Mouse (Mus musculus): ENCODE results near the gene Mdfic. TPM values are rescaled to one million over a fixed set of nuclear protein-coding genes. Genes with fewer than 3 reads are reported as not detected.

Mdfic gene
- polyA plus RNA-seq, 1 experiment from 2014 or later, result 6.3 TPM

- H3K27me3 ChIP-seq (ENCODE audit: insufficient read depth, poor library complexity, severe bottlenecking), result no peaks in the 10 kb centered on the region
- WGBS, result 67% methylated on average over 3 of the region's 3 CpGs
- H3K9me3 ChIP-seq, result no peaks in the 10 kb centered on the region
- no peak overlapping the region for H3K27ac ChIP-seq
- H3K4me3 ChIP-seq, result no peak overlapping the region
- no peak for DNase-seq (ENCODE audit: low spot score)
- H3K4me1 ChIP-seq, result no peaks in the 10 kb centered on the region
- H3K36me3 ChIP-seq, result no peaks in the 10 kb centered on the region
Measured at GRCm38 (mm10) chr6:15839831-15840230, 119.4 kb downstream of the Mdfic start.

GRCm38 (mm10) chr6:15840429-15840828, 120.0 kb downstream of the Mdfic start:
- H3K4me1 ChIP-seq, result no peaks in the 10 kb centered on the region
- no peak for DNase-seq (ENCODE audit: low spot score)
- no peaks in the 10 kb centered on the region for H3K27me3 ChIP-seq (ENCODE audit: insufficient read depth, poor library complexity, severe bottlenecking)
- no peak overlapping the region for H3K4me3 ChIP-seq
- H3K27ac ChIP-seq, result no peak overlapping the region
- no peaks in the 10 kb centered on the region for H3K36me3 ChIP-seq
- 83% methylated on average over 2 of the region's 2 CpGs for WGBS
- H3K9me3 ChIP-seq, result no peaks in the 10 kb centered on the region

- Histone ChIP-seq H3K9me3 (no peaks in the 10 kb centered on the region), H3K4me3 (no peak overlapping the region), H3K27ac (no peak overlapping the region), H3K27me3 (ENCODE audit: insufficient read depth, poor library complexity, severe bottlenecking) (no peaks in the 10 kb centered on the region), H3K36me3 (no peaks in the 10 kb centered on the region), H3K4me1 (no peaks in the 10 kb centered on the region)
- no peak for DNase-seq (ENCODE audit: low spot score)
- WGBS, result 87% methylated on average over 5 of the region's 5 CpGs
Measured at GRCm38 (mm10) chr6:15841476-15842209, 121.2 kb downstream of the Mdfic start.

GRCm38 (mm10) chr6:15843295-15843694, 122.8 kb downstream of the Mdfic start:
- H3K4me3 ChIP-seq, result no peak overlapping the region
- WGBS, result 88% methylated on average over 3 of the region's 3 CpGs
- DNase-seq (ENCODE audit: low spot score), result no peak
- H3K27ac ChIP-seq, result no peak overlapping the region
- no peaks in the 10 kb centered on the region for H3K36me3 ChIP-seq
- H3K27me3 ChIP-seq (ENCODE audit: insufficient read depth, poor library complexity, severe bottlenecking), result no peaks in the 10 kb centered on the region
- no peaks in the 10 kb centered on the region for H3K9me3 ChIP-seq
- no peaks in the 10 kb centered on the region for H3K4me1 ChIP-seq

GRCm38 (mm10) chr6:15845711-15846342, 125.4 kb downstream of the Mdfic start:
- no peak overlapping the region for H3K27ac ChIP-seq
- no peak for DNase-seq (ENCODE audit: low spot score)
- H3K4me3 ChIP-seq, result no peak overlapping the region
- H3K27me3 ChIP-seq (ENCODE audit: insufficient read depth, poor library complexity, severe bottlenecking), result no peaks in the 10 kb centered on the region
- 65% methylated on average over 2 of the region's 2 CpGs for WGBS
- no peaks in the 10 kb centered on the region for H3K9me3 ChIP-seq
- H3K36me3 ChIP-seq, result no peaks in the 10 kb centered on the region
- no peaks in the 10 kb centered on the region for H3K4me1 ChIP-seq
